Mouse (Mus musculus) frontal cortex, postnatal 14 days (tissue): Measurements from ENCODE around the gene Riok1.
A peak's percentile ranks its signal among the peaks of the same experiment; 100 is the strongest.

ENCODE experiments used
- DNase-seq, 2 experiments: peaks; one replicate each; pipeline ENCODE4 v3.0.0; 2022; ENCODE audit warnings: low spot score in 2 of 2

Riok1 gene

GRCm38 (mm10) chr13:38036343-38037043 lies at the start of gene Riok1:
Riok1 (plus strand) TSS chr13:38036995.
- peak in 1 of 2 experiments; percentile 8 for DNase-seq

- DNase-seq, result no peak
Measured at GRCm38 (mm10) chr13:37989701-37990100, 47.1 kb upstream of the Riok1 start.

- no peak for DNase-seq
Measured at GRCm38 (mm10) chr13:37992638-37993371, 44.0 kb upstream of the Riok1 start.

- DNase-seq, result no peak
Measured at GRCm38 (mm10) chr13:37993376-37993703, 43.5 kb upstream of the Riok1 start.

- DNase-seq, result peak; percentile 89 to 94
Measured at GRCm38 (mm10) chr13:37993704-37994404, 42.9 kb upstream of the Riok1 start, which contains the start of gene Ssr1. Ssr1 (minus strand) TSS chr13:37994217.

GRCm38 (mm10) chr13:37994405-37994749 lies 42.4 kb upstream of the Riok1 start:
- no peak for DNase-seq

- DNase-seq, result no peak
Measured at GRCm38 (mm10) chr13:37999713-38000112, 37.1 kb upstream of the Riok1 start.

- DNase-seq, result no peak
Measured at GRCm38 (mm10) chr13:38002461-38002860, 34.3 kb upstream of the Riok1 start.

GRCm38 (mm10) chr13:38007972-38008371 lies 28.8 kb upstream of the Riok1 start:
- DNase-seq, result no peak

GRCm38 (mm10) chr13:38009721-38010408 lies 26.9 kb upstream of the Riok1 start:
- no peak for DNase-seq

- no peak for DNase-seq
Measured at GRCm38 (mm10) chr13:38010444-38010910, 26.3 kb upstream of the Riok1 start.

GRCm38 (mm10) chr13:38012436-38012835 lies 24.4 kb upstream of the Riok1 start:
- no peak for DNase-seq

- DNase-seq, result no peak
Measured at GRCm38 (mm10) chr13:38015591-38015990, 21.2 kb upstream of the Riok1 start.

GRCm38 (mm10) chr13:38018791-38019190 lies 18.0 kb upstream of the Riok1 start:
- DNase-seq, result no peak

- DNase-seq, result no peak
Measured at GRCm38 (mm10) chr13:38025874-38026273, 10.9 kb upstream of the Riok1 start.

- DNase-seq, result no peak
Measured at GRCm38 (mm10) chr13:38027618-38028248, 9.1 kb upstream of the Riok1 start.

GRCm38 (mm10) chr13:38028407-38028806 lies 8.4 kb upstream of the Riok1 start:
- no peak for DNase-seq

GRCm38 (mm10) chr13:38037044-38037687 lies 371 bp downstream of the Riok1 start, which contains the start of gene Cage1:
Cage1 (minus strand) TSS chr13:38037069.
- DNase-seq, result peak; percentile 94 to 96

- DNase-seq, result no peak
Measured at GRCm38 (mm10) chr13:38037811-38038210, 1.0 kb downstream of the Riok1 start.

GRCm38 (mm10) chr13:38049888-38050287 lies 13.1 kb downstream of the Riok1 start:
- no peak for DNase-seq

GRCm38 (mm10) chr13:38062678-38063077 lies 25.9 kb downstream of the Riok1 start:
- DNase-seq, result no peak
